24 mouse cellular contexts compared by ENCODE assay signal in the genomic region with DNA sequence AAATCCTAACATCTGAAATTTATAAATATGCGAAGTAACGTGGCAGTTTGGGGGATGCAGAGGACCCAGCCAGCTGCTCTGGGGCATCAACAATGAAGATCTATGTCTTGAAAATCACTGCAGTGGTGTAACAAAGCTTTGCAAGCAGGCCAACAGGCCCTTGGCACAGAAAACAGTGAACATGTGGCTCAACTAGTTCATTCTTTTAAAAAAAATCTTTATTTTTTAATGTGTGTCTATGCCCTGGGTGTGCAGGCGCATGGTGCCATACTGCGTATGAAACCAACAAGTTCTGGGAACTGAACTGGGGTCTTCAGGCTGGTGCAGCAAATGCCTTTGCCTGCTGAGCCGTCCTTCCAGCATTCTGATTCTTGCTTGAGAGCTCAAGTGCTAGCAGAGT.
"Had no signal": no experiment of that assay in that cellular context is flagged by ENCODE, and none has a peak within 500 bp of the region (broad histone marks: within the 10 kb centered on the region; RNA-seq: fewer than 3 reads in every experiment).

No protein-coding gene starts in this region.

- H3K4me3 ChIP-seq: kidney, embryonic 15.5 days; limb, embryonic 10.5 days; limb, embryonic 13.5 days; liver, embryonic 12.5 days; liver, embryonic 15.5 days; lung, embryonic 15.5 days; megakaryocyte, embryonic 14.5 days; midbrain, embryonic 10.5 days; midbrain, embryonic 13.5 days; myocyte; neural tube, embryonic 13.5 days had no signal

- DNase-seq: kidney, postnatal 10 days; kidney, postnatal 36 days; layer of hippocampus, adult 9-11 months; liver; lung, adult 18-20 months; lung, postnatal 10 days; lung, postnatal 36 days; retina, postnatal 1 day; right cerebral cortex, postnatal 25 days; spleen, adult 18-20 months; thymus, adult 18-20 months; thymus, postnatal 36 days had no signal

- H3K27ac ChIP-seq: kidney, embryonic 15.5 days; limb, embryonic 10.5 days; limb, embryonic 13.5 days; liver, embryonic 12.5 days; liver, embryonic 15.5 days; lung, embryonic 15.5 days; midbrain, embryonic 10.5 days; midbrain, embryonic 13.5 days; neural tube, embryonic 13.5 days had no signal

- ATAC-seq: liver, embryonic 12.5 days; midbrain, embryonic 13.5 days; midbrain, embryonic 16.5 days had no signal

- H3K27me3 ChIP-seq: kidney, embryonic 15.5 days; liver, embryonic 12.5 days; liver, embryonic 15.5 days; lung, embryonic 15.5 days; megakaryocyte, embryonic 14.5 days; midbrain, embryonic 13.5 days; neural tube, embryonic 13.5 days had no signal
